Mouse (Mus musculus): ENCODE data around the gene Asic2.

DNA sequence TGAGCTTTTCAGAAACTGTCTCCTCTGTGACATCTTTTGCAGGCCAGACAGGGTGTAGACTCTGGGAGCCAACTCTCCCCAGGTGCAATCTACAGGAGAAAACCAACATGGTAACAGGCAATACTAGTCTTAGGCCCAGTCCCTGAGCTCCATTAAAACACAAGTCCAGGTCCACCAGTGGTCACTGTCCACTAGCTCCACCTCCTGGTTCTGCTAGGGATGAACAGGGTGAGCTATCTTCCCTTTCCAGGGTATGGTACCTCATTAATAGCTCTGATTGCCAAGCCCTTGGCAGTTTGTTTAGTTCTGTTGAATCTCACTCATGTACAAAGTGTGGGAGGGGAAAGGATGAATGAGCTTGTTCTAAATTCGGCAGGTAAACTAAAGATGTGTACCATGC lies 270.2 kb downstream of the Asic2 start:
- TF ChIP-seq POLR2A (IDR thresholded peaks at IDR 0.05; ENCODE audit: low read depth, low read length) (no peak), CTCF (IDR thresholded peaks at IDR 0.05; ENCODE audit: borderline replicate concordance, insufficient read depth, low read length) (0 out of 2 replicates have a peak, but pooled peaks have one; percentile 6)

All from embryonic fibroblast, embryonic 13.5 days (primary cell).